Mouse (Mus musculus): ENCODE measurements at regions not wholly inside any gene's neighbourhood (a gene's known extent, or its start where the extent isn't known, plus 50 kb on each side); places are given as distances from the start of the nearest gene placed in this dataset.

- no peak overlapping the region for H3K4me3 ChIP-seq (ENCODE audit: insufficient read depth in 1 of 2, low read depth in 1 of 2, low read length in 2 of 2, poor library complexity in 1 of 2, severe bottlenecking in 1 of 2)
- H3K27ac ChIP-seq (ENCODE audit: insufficient read depth, low read depth, low read length, poor library complexity, severe bottlenecking) = no peak overlapping the region
- H3K9me3 ChIP-seq (ENCODE audit: control insufficient read depth, insufficient read depth, low read depth, low read length) = no peaks in the 10 kb centered on the region
- H3K9ac ChIP-seq (ENCODE audit: insufficient read depth, low read depth, low read length, poor library complexity, severe bottlenecking) = no peak overlapping the region
- in situ Hi-C loops (cut with MboI; ENCODE audit: low sequenced_read_pairs in 2 of 2, unreplicated experiment in 2 of 2) = no loop called here
- H3K4me1 ChIP-seq (ENCODE audit: control insufficient read depth in 2 of 2, insufficient read depth in 2 of 2, low read length in 2 of 2, poor library complexity in 1 of 2) = no peaks in the 10 kb centered on the region
- no peak for DNase-seq (ENCODE audit: low read depth, low spot score)
- no peak for TF ChIP-seq ZC3H11A (IDR thresholded peaks at IDR 0.05; ENCODE audit: borderline replicate concordance, low read depth, low read length)
- TF ChIP-seq ZNF384 (IDR thresholded peaks at IDR 0.05; ENCODE audit: low read depth, low read length) = no peak
- no peak for TF ChIP-seq MAFK (IDR thresholded peaks at IDR 0.05; ENCODE audit: insufficient read depth, low read depth, low read length)
- no peak for TF ChIP-seq HCFC1 (IDR thresholded peaks at IDR 0.05; ENCODE audit: borderline replicate concordance, insufficient read depth, low read length)
- no peak for TF ChIP-seq CHD2 (IDR thresholded peaks at IDR 0.05; ENCODE audit: low read depth, low read length)
- H3K36me3 ChIP-seq (ENCODE audit: control insufficient read depth, insufficient read depth, low read length, poor library complexity, severe bottlenecking) = no peaks in the 10 kb centered on the region
These were observed 137.7 kb upstream of the Elac2 start for GRCm38 (mm10) chr11:64841092-64841491.

- Histone ChIP-seq H3K4me3 (ENCODE audit: insufficient read depth in 1 of 2, low read depth in 1 of 2, low read length in 2 of 2, poor library complexity in 1 of 2, severe bottlenecking in 1 of 2) (no peak overlapping the region), H3K27ac (ENCODE audit: insufficient read depth, low read depth, low read length, poor library complexity, severe bottlenecking) (no peak overlapping the region), H3K9ac (ENCODE audit: insufficient read depth, low read depth, low read length, poor library complexity, severe bottlenecking) (no peak overlapping the region), H3K4me1 (ENCODE audit: control insufficient read depth in 2 of 2, insufficient read depth in 2 of 2, low read length in 2 of 2, poor library complexity in 1 of 2) (no peaks in the 10 kb centered on the region), H3K9me3 (ENCODE audit: control insufficient read depth, insufficient read depth, low read depth, low read length) (no peaks in the 10 kb centered on the region), H3K36me3 (ENCODE audit: control insufficient read depth, insufficient read depth, low read length, poor library complexity, severe bottlenecking) (no peaks in the 10 kb centered on the region)
- in situ Hi-C loops (cut with MboI; ENCODE audit: low sequenced_read_pairs in 2 of 2, unreplicated experiment in 2 of 2) = no loop called here
- TF ChIP-seq HCFC1 (IDR thresholded peaks at IDR 0.05; ENCODE audit: borderline replicate concordance, insufficient read depth, low read length) (no peak), MAFK (IDR thresholded peaks at IDR 0.05; ENCODE audit: insufficient read depth, low read depth, low read length) (no peak), CHD2 (IDR thresholded peaks at IDR 0.05; ENCODE audit: low read depth, low read length) (no peak), ZC3H11A (IDR thresholded peaks at IDR 0.05; ENCODE audit: borderline replicate concordance, low read depth, low read length) (no peak), ZNF384 (IDR thresholded peaks at IDR 0.05; ENCODE audit: low read depth, low read length) (no peak)
- no peak for DNase-seq (ENCODE audit: low read depth, low spot score)
These were observed 135.9 kb upstream of the Elac2 start for GRCm38 (mm10) chr11:64842775-64843530.

GRCm38 (mm10) chr11:64846577-64847147 is 132.2 kb upstream of the Elac2 start:
- H3K36me3 ChIP-seq (ENCODE audit: control insufficient read depth, insufficient read depth, low read length, poor library complexity, severe bottlenecking) = no peaks in the 10 kb centered on the region

GRCm38 (mm10) chr11:64859636-64860035 is 119.2 kb upstream of the Elac2 start:
- no peaks in the 10 kb centered on the region for H3K9me3 ChIP-seq (ENCODE audit: control insufficient read depth, insufficient read depth, low read depth, low read length)
- H3K9ac ChIP-seq (ENCODE audit: insufficient read depth, low read depth, low read length, poor library complexity, severe bottlenecking) = no peak overlapping the region
- no peak for TF ChIP-seq MAFK (IDR thresholded peaks at IDR 0.05; ENCODE audit: insufficient read depth, low read depth, low read length)
- TF ChIP-seq CHD2 (IDR thresholded peaks at IDR 0.05; ENCODE audit: low read depth, low read length) = no peak
- no peak for TF ChIP-seq ZNF384 (IDR thresholded peaks at IDR 0.05; ENCODE audit: low read depth, low read length)
- no peak for TF ChIP-seq ZC3H11A (IDR thresholded peaks at IDR 0.05; ENCODE audit: borderline replicate concordance, low read depth, low read length)
- no peak for TF ChIP-seq HCFC1 (IDR thresholded peaks at IDR 0.05; ENCODE audit: borderline replicate concordance, insufficient read depth, low read length)
- no peak for DNase-seq (ENCODE audit: low read depth, low spot score)
- in situ Hi-C loops (cut with MboI; ENCODE audit: low sequenced_read_pairs in 2 of 2, unreplicated experiment in 2 of 2) = no loop called here
- no peaks in the 10 kb centered on the region for H3K36me3 ChIP-seq (ENCODE audit: control insufficient read depth, insufficient read depth, low read length, poor library complexity, severe bottlenecking)
- no peak overlapping the region for H3K4me3 ChIP-seq (ENCODE audit: insufficient read depth in 1 of 2, low read depth in 1 of 2, low read length in 2 of 2, poor library complexity in 1 of 2, severe bottlenecking in 1 of 2)
- H3K27ac ChIP-seq (ENCODE audit: insufficient read depth, low read depth, low read length, poor library complexity, severe bottlenecking) = no peak overlapping the region
- no peaks in the 10 kb centered on the region for H3K4me1 ChIP-seq (ENCODE audit: control insufficient read depth in 2 of 2, insufficient read depth in 2 of 2, low read length in 2 of 2, poor library complexity in 1 of 2)

More at GRCm38 (mm10) chr11:64846577-64847147, 132.2 kb upstream of the Elac2 start:
- Histone ChIP-seq H3K4me1 (ENCODE audit: control insufficient read depth in 2 of 2, insufficient read depth in 2 of 2, low read length in 2 of 2, poor library complexity in 1 of 2) (no peaks in the 10 kb centered on the region), H3K4me3 (ENCODE audit: insufficient read depth in 1 of 2, low read depth in 1 of 2, low read length in 2 of 2, poor library complexity in 1 of 2, severe bottlenecking in 1 of 2) (no peak overlapping the region), H3K9ac (ENCODE audit: insufficient read depth, low read depth, low read length, poor library complexity, severe bottlenecking) (no peak overlapping the region), H3K27ac (ENCODE audit: insufficient read depth, low read depth, low read length, poor library complexity, severe bottlenecking) (no peak overlapping the region), H3K9me3 (ENCODE audit: control insufficient read depth, insufficient read depth, low read depth, low read length) (no peaks in the 10 kb centered on the region)
- DNase-seq (ENCODE audit: low read depth, low spot score) = no peak
- TF ChIP-seq MAFK (IDR thresholded peaks at IDR 0.05; ENCODE audit: insufficient read depth, low read depth, low read length) (no peak), ZNF384 (IDR thresholded peaks at IDR 0.05; ENCODE audit: low read depth, low read length) (no peak), CHD2 (IDR thresholded peaks at IDR 0.05; ENCODE audit: low read depth, low read length) (no peak), ZC3H11A (IDR thresholded peaks at IDR 0.05; ENCODE audit: borderline replicate concordance, low read depth, low read length) (no peak), HCFC1 (IDR thresholded peaks at IDR 0.05; ENCODE audit: borderline replicate concordance, insufficient read depth, low read length) (no peak)
- in situ Hi-C loops (cut with MboI; ENCODE audit: low sequenced_read_pairs in 2 of 2, unreplicated experiment in 2 of 2) = no loop called here
